Mouse (Mus musculus) thymus, postnatal 14 days (tissue): ENCODE data around the gene D630036H23Rik.
"Not testable (repeated sequence)": the region's sequence is repeated elsewhere in the genome, so short reads cannot be mapped to it uniquely, and the experiment has no call there.

ENCODE experiments used
- DNase-seq: peaks from one replicate; pipeline ENCODE4 v3.0.0; 2021

The D630036H23Rik gene

GRCm38 (mm10) chr12:36381441-36382340 lies at the start of gene D630036H23Rik, which contains the start of gene Ispd:
Gene D630036H23Rik, minus strand, starts transcription at chr12:36382181.
Gene Ispd, plus strand, starts transcription at chr12:36381450.
- peak; percentile 80 for DNase-seq

DNA sequence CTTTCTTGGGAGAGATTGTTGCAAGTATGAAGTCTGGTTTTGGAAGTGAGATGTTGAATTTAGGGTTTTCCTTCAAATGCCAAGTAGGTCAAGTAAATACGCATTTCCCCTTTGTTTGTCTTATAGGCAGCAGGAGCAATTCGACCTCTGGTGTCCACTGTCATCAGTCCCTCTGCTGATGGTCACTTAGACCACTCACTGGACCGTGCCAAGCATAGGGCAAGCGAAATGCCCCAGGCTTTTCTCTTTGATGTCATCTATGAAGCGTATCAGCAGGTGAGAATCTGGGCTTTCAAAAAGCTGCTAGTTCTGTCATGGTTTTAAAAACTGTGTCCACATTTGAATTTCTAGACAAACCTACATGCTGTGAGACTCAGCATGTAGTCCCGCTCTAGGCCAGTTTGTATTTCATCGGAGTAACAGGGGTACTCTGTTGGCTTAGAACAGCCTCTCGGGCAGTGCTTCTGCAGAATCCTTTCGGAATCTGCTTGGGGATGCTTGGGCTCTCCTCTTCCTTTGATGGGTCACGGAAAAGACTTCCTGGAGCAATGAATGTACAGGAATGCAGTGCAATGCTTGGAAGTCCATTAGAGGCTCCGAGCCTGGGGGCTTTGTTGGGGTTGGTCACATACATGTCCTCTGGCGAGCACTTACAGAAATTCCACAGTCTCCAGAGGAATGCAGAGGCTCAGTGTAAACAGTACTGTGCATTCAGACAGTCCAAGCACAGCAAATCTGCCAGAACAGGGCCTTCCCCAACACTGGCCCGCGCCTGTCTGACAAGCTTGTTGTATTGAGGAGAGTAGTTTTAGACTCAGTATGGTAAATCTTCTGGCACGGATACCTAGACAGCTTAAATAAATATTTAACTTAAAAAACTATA lies 44.4 kb upstream of the D630036H23Rik start:
- DNase-seq, result no peak

DNA sequence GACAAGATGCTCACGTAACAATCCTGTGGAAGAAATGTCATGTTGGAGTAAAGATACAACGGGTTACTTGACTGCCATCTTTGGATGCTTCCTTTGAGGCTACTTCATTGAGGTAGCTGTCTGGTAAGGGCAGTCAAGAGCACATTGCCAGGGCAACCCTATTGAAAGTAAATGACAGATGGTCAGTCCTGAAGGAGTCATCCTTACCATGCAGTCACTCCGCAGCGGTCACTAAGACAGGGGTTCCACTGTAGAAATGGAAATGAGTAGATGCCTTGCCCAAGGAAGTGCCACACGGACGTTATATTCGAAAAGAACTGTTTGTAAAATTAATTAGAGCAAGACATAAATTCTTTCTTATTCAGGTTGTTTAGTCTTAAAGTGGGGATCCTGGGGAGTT lies 43.3 kb upstream of the D630036H23Rik start:
- no peak for DNase-seq

DNA sequence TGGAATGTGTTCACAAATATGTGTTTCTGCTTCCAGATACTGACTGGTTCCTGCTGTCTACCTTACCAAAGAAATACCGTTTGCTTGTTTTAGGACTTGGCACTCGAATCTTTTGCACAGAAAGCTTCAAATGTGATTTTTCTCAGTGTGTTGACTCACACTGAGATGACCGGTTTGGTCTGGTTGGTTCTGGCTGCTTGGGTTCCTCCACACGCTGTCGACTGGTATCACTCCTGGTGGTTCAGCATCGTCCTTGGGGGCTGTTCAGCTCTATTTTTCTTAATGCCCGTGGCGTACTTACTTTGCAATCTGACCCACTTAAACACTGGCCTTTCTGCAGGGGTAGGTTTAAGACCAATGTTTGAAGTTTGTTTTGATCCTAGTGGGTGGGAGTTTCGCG lies 41.7 kb upstream of the D630036H23Rik start:
- no peak for DNase-seq

DNA sequence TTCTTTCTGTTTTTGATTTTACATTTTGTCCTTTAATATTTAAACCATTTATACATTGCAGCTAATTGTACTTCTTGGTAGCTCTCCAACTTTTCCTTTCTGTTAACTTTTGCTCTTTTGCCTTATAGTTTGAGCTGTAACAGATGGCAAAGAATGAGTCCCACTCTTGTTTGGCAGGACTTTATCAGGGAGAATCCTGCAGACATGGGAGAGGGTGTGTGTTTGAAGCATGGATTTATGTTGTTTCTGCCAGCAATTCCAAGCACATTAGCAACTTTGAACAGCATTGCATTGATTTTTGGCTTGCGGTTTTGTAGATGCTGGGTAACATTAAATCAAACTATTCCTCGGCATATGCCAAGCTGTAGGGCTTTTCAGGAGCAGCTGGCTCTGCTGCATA lies 13.1 kb upstream of the D630036H23Rik start:
- no peak for DNase-seq

DNA sequence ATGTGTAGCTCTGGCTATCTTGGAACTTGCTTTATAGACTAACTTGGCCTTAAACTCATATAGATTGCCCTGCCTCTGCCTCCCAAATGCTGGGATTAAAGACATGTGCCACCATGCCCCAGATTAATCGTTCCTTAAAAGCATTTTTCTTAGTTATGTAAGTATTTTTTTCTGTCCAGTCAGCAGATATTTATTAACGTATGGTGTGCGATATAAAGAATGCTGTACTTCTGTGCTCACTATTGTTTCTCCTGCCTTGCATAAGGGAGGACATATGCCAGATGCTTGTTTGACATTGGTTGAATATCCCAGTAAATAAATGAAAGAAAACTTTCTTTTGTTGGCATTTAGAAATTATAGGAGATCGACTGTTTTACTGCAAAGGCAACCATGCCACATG lies 5.0 kb upstream of the D630036H23Rik start:
- DNase-seq, result no peak

- no peak for DNase-seq
Measured at GRCm38 (mm10) chr12:36385386-36385785, 3.4 kb upstream of the D630036H23Rik start.

DNA sequence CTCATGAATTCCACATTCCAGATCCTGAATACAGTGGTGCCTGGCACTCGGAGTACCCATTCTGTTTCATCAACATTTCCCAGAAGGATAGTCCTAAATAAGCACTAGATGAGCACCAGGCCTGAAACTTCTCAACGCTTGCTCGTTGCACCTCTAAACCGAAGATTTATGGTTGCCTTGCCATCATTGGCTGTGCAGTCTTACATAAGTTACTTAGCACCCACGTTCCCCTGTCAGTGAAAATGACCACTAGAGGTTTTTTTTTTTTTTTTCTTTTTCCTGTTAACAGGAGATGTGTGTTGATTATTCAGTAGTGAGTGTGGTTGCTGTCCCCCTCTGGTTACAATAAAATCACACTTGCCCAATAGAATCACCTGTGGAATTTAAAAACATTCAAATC lies 1.2 kb downstream of the D630036H23Rik start:
- no peak for DNase-seq

GRCm38 (mm10) chr12:36380254-36380653 lies 1.7 kb downstream of the D630036H23Rik start:
- no peak for DNase-seq

DNA sequence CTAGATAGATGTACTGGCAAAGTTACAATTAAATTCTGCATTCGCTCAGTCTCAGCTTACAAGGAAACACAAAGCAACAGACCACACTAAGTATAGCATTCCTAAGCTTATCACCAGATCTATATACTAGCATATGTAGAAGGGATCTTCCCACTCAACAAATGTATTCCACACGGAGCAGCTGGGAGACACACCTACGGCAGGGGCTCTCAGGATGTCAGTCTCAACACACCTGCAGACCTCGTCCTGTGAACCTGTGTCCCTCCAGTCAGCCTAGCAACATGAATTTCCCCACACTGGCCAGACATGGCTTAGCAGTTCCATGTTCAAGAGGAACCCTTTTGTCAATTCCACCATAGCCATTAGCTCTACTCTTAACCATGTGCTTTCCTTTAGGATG lies 5.6 kb downstream of the D630036H23Rik start:
- not testable (repeated sequence) for DNase-seq

DNA sequence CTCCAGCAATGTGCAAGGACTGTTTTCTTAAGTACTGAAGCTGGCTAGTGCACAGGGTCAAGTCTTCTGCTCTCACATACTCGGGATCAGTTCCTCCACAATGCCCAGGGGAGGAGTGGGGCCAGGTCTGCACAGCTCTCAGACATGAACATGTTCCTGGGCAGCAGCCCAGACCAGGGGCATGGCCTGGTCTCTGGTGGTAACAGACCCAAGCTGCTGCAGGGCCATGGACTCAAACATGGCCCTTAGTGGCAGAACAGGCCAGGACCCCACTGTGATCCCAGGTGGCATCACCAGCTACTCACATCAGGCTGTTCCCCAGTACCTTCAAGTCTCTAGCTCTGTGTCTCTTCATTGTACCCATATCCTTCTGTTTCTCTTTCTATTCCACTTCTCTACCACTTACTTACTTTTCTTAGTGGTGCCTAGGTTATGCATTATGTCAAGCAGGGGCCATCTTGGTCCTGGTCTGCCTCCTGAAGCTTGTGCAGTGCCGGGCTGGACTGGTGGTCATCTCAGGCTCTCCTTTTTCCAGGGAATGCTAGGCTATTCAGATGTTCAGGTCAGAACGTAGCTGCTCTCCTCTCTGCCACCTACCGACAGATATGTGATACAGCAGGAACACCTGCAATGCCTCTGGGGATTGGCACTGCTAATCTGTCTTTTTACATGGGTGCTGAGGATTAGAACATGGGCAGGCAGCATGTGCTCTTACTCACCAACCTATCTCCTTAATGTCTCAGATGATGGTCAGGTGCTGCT lies 8.6 kb downstream of the D630036H23Rik start:
- no peak for DNase-seq

GRCm38 (mm10) chr12:36364013-36364412 lies 18.0 kb downstream of the D630036H23Rik start:
- no peak for DNase-seq

DNA sequence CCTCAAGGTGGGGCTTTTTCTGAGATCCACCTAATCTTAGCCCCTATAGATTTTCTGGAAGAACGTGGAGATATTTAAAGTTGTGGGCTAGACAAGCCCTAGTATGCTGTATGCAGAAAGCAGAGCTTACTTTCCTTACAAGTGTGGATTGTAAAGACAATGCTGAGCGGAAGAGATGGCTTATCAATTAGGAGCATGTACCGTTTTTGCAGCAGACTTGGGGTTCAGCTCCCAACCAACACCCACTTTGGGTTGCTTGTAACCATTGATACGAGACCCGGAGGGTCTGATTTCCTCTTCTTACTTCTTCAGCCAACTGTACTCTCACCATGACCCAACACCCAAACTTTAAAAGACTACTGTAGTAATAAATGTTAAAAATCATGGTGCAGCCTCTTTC lies 21.3 kb downstream of the D630036H23Rik start:
- DNase-seq, result no peak

DNA sequence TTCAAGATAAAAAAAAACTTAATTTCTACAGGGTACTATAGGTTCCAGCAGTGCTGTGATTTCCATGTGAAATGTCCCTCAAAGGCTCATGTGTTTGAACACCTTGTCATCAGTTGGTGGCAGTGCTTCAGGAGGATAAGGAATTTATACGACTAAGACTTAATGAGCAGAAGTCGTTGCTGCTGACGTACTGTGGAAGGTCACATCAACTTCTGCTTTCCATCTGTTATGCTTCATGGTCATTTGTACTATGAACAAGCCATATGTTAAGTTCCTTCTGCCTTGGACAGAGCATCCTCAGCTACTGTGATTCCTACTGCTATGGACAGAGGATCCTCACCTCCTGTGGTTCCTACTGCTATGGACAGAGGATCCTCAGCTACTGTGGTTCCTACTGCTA lies 21.9 kb downstream of the D630036H23Rik start:
- no peak for DNase-seq

DNA sequence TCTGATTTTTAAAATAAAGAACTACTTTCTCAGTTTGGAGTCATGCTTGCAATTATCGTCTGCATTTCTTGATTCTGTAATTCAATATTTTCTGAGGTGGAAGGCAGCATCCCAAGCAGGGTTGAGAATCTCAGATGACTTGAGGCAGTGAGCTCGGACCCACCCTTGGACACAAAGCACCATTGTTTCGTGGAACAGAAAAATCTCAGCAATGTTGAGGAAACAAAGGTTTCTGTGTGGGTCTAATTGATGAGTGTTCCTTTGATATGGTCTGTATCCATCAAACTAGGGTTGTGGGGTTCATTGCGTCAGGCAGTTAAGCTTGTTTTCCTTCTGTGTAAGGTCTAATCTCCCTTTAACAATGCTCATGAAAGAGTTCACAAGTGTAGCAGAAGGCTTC lies 37.9 kb downstream of the D630036H23Rik start:
- no peak for DNase-seq

DNA sequence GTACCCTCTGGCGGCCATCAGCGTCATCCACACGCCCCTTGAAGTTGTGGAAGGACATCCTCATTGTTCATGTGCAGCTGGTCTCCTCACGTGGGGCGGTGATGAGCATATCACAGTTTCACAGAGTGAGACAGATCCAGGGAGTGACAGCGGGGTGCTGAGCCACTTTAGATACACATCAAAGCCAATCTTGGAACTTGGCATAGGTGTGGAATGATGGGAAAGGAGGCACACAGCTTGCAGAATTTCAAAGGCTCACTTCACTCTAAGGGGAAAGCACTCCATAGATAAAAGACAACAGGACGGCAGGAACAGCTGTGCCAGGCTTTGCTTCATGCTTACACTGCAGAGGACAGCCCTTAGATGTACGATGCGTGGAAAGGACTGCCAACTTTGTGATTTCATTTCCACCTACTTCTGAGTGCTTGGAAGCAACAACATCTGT lies 48.1 kb downstream of the D630036H23Rik start:
- no peak for DNase-seq

DNA sequence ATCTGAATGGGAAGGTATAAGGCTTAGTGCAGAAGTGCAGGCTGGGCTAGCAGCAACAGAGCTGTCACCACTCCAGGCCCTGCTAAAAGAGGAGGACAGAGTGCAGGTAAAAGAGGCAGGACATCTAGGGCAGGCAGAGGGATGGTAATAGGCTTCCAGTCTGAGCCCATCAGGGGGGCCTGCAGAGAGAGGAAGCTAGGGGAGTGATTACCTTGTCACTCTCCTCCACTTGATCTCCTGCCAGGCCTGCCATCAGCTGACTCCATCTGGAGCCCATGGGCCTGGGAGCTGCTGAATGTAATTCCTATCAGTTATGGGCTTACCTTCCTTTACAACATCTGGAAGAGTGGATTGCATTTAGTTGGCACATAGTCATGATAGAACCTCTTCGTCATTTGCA lies 49.3 kb downstream of the D630036H23Rik start:
- DNase-seq, result no peak
